Mouse (Mus musculus) megakaryocyte, adult 5-6 weeks (primary cell): ENCODE results near the gene Creb3. TPM values are rescaled to one million over a fixed set of nuclear protein-coding genes. Genes with fewer than 3 reads are reported as not detected.

Experiments used
- total RNA-seq, 2 experiments: library from RNA; stranded (forward) in 1 of 2; stranded (reverse) in 1 of 2; fragments of 153-499, 151-499 nt in 1 of 2; fragments of 221-1000, 200-1000 nt in 1 of 2; gene quantifications; 2 replicates each; pipeline versions ENCODE4 v1.2.3 to v1.2.4; 2015 to 2017

Creb3 gene
- total RNA-seq, 2 experiments from 2014 or later, result 29.4 to 101 TPM

Other genes starting within 250 kb of the Creb3 start
- gene Rusc2, start 180.4 kb upstream of the Creb3 start, total RNA-seq (2015), result 2.1 and 3.0 TPM in 2 replicates
- gene Rusc2, start 180.4 kb upstream of the Creb3 start, total RNA-seq (2017), result 0.77 and 2.3 TPM in 2 replicates
- gene Fam166b, start 133.2 kb upstream of the Creb3 start, total RNA-seq (2015), result not detected in 2 replicates
- gene Fam166b, start 133.2 kb upstream of the Creb3 start, total RNA-seq (2017), result not detected in 2 replicates
- 5.7 and 6.3 TPM in 2 replicates for gene Tesk1, start 120.4 kb upstream of the Creb3 start, total RNA-seq (2015)
- gene Tesk1, start 120.4 kb upstream of the Creb3 start, total RNA-seq (2017), result 7.6 and 9.3 TPM in 2 replicates
- 0.57 and 2.5 TPM in 2 replicates for gene Cd72, start 107.7 kb upstream of the Creb3 start, total RNA-seq (2015)
- 3.0 and 3.5 TPM in 2 replicates for gene Cd72, start 107.7 kb upstream of the Creb3 start, total RNA-seq (2017)
- gene Sit1, start 78.6 kb upstream of the Creb3 start, total RNA-seq (2015), result not detected in 2 replicates
- 0.77 TPM in 1 of 2 replicates, not detected in the other for gene Sit1, start 78.6 kb upstream of the Creb3 start, total RNA-seq (2017)
- 16.7 and 17.5 TPM in 2 replicates for gene Ccdc107, start 69.4 kb upstream of the Creb3 start, total RNA-seq (2015)
- gene Ccdc107, start 69.4 kb upstream of the Creb3 start, total RNA-seq (2017), result 23.6 and 32.6 TPM in 2 replicates
- gene Arhgef39, start 62.6 kb upstream of the Creb3 start, total RNA-seq (2015), result 54.6 and 60.0 TPM in 2 replicates
- gene Arhgef39, start 62.6 kb upstream of the Creb3 start, total RNA-seq (2017), result 52.3 and 54.1 TPM in 2 replicates
- 3.0 and 3.5 TPM in 2 replicates for gene Car9, start 55.4 kb upstream of the Creb3 start, total RNA-seq (2015)
- 0.41 and 1.1 TPM in 2 replicates for gene Car9, start 55.4 kb upstream of the Creb3 start, total RNA-seq (2017)
- 0.11 TPM in 1 of 2 replicates, not detected in the other for gene Tpm2, start 38.6 kb upstream of the Creb3 start, total RNA-seq (2015)
- gene Tpm2, start 38.6 kb upstream of the Creb3 start, total RNA-seq (2017), result 0.11 and 0.33 TPM in 2 replicates
- gene Tln1, start 359 bp downstream of the Creb3 start, total RNA-seq (2015), result 226 and 299 TPM in 2 replicates
- gene Tln1, start 359 bp downstream of the Creb3 start, total RNA-seq (2017), result 408 and 426 TPM in 2 replicates
- gene Rgp1, start 16.4 kb downstream of the Creb3 start, total RNA-seq (2015), result 18.6 and 20.8 TPM in 2 replicates
- 8.2 and 24.7 TPM in 2 replicates for gene Rgp1, start 16.4 kb downstream of the Creb3 start, total RNA-seq (2017)
- 8.4 and 8.5 TPM in 2 replicates for gene Gba2, start 16.5 kb downstream of the Creb3 start, total RNA-seq (2015)
- 9.5 and 9.8 TPM in 2 replicates for gene Gba2, start 16.5 kb downstream of the Creb3 start, total RNA-seq (2017)
- gene Msmp, start 22.2 kb downstream of the Creb3 start, total RNA-seq (2015), result not detected in 2 replicates
- not detected in 2 replicates for gene Msmp, start 22.2 kb downstream of the Creb3 start, total RNA-seq (2017)
- gene Npr2, start 69.6 kb downstream of the Creb3 start, total RNA-seq (2015), result 0.29 and 1.7 TPM in 2 replicates
- gene Npr2, start 69.6 kb downstream of the Creb3 start, total RNA-seq (2017), result 0.33 and 1.3 TPM in 2 replicates
- gene Spag8, start 91.3 kb downstream of the Creb3 start, total RNA-seq (2015), result not detected in 2 replicates
- gene Spag8, start 91.3 kb downstream of the Creb3 start, total RNA-seq (2017), result not detected in 2 replicates
- gene Hint2, start 94.1 kb downstream of the Creb3 start, total RNA-seq (2015), result 23.8 and 24.3 TPM in 2 replicates
- 24.6 and 27.9 TPM in 2 replicates for gene Hint2, start 94.1 kb downstream of the Creb3 start, total RNA-seq (2017)
- gene Tmem8b, start 106.6 kb downstream of the Creb3 start, total RNA-seq (2015), result 0.27 and 0.42 TPM in 2 replicates
- 0.04 and 0.16 TPM in 2 replicates for gene Tmem8b, start 106.6 kb downstream of the Creb3 start, total RNA-seq (2017)
- 0.11 TPM in 1 of 2 replicates, not detected in the other for gene Fam221b, start 106.8 kb downstream of the Creb3 start, total RNA-seq (2015)
- gene Fam221b, start 106.8 kb downstream of the Creb3 start, total RNA-seq (2017), result 0.20 and 0.33 TPM in 2 replicates
- gene Olfr70, start 138.5 kb downstream of the Creb3 start, total RNA-seq (2015), result not detected in 2 replicates
- gene Olfr70, start 138.5 kb downstream of the Creb3 start, total RNA-seq (2017), result not detected in 2 replicates
- gene Olfr71, start 147.9 kb downstream of the Creb3 start, total RNA-seq (2015), result not detected in 2 replicates
- not detected in 2 replicates for gene Olfr71, start 147.9 kb downstream of the Creb3 start, total RNA-seq (2017)
- gene Hrct1, start 164.9 kb downstream of the Creb3 start, total RNA-seq (2015), result not detected in 2 replicates
- not detected in 2 replicates for gene Hrct1, start 164.9 kb downstream of the Creb3 start, total RNA-seq (2017)
- gene Spaar, start 167.7 kb downstream of the Creb3 start, total RNA-seq (2015), result not detected in 2 replicates
- gene Spaar, start 167.7 kb downstream of the Creb3 start, total RNA-seq (2017), result not detected in 2 replicates
- not detected in 2 replicates for gene Olfr159, start 208.7 kb downstream of the Creb3 start, total RNA-seq (2015)
- not detected in 2 replicates for gene Olfr159, start 208.7 kb downstream of the Creb3 start, total RNA-seq (2017)